Mouse (Mus musculus) right cerebral cortex, postnatal 25 days (tissue): ENCODE measurements around the gene Dock10.
A peak's percentile ranks its signal among the peaks of the same experiment; 100 is the strongest.

Experiments used
- DNase-seq: peaks from one replicate; pipeline ENCODE4 v3.0.0; 2022

Dock10 gene

GRCm38 (mm10) chr1:80655195-80655594, 103.1 kb downstream of the Dock10 start:
- no peak for DNase-seq

- no peak for DNase-seq
These were observed 104.2 kb downstream of the Dock10 start for GRCm38 (mm10) chr1:80654177-80654576.

- DNase-seq, result no peak
These were observed 105.5 kb downstream of the Dock10 start for GRCm38 (mm10) chr1:80652803-80653202.

GRCm38 (mm10) chr1:80652083-80652482, 106.2 kb downstream of the Dock10 start:
- no peak for DNase-seq

GRCm38 (mm10) chr1:80646602-80647001, 111.7 kb downstream of the Dock10 start:
- DNase-seq, result no peak

GRCm38 (mm10) chr1:80643866-80644451, 114.4 kb downstream of the Dock10 start:
- DNase-seq, result no peak

GRCm38 (mm10) chr1:80641832-80642231, 116.5 kb downstream of the Dock10 start:
- no peak for DNase-seq

- no peak for DNase-seq
These were observed 117.0 kb downstream of the Dock10 start for GRCm38 (mm10) chr1:80641288-80641687.

GRCm38 (mm10) chr1:80639553-80639952, 118.8 kb downstream of the Dock10 start:
- DNase-seq, result no peak

GRCm38 (mm10) chr1:80637214-80637705, 121.1 kb downstream of the Dock10 start:
- DNase-seq, result peak; percentile 14

GRCm38 (mm10) chr1:80635825-80636224, 122.5 kb downstream of the Dock10 start:
- no peak for DNase-seq

GRCm38 (mm10) chr1:80633536-80633935, 124.8 kb downstream of the Dock10 start:
- no peak for DNase-seq

GRCm38 (mm10) chr1:80630179-80631149, 127.9 kb downstream of the Dock10 start:
- DNase-seq, result no peak

GRCm38 (mm10) chr1:80628054-80628453, 130.3 kb downstream of the Dock10 start:
- DNase-seq, result no peak

- DNase-seq, result no peak
These were observed 131.5 kb downstream of the Dock10 start for GRCm38 (mm10) chr1:80626800-80627199.

- no peak for DNase-seq
These were observed 133.0 kb downstream of the Dock10 start for GRCm38 (mm10) chr1:80625371-80625770.

GRCm38 (mm10) chr1:80624552-80624951, 133.8 kb downstream of the Dock10 start:
- DNase-seq, result no peak

- no peak for DNase-seq
These were observed 135.7 kb downstream of the Dock10 start for GRCm38 (mm10) chr1:80622646-80623045.

GRCm38 (mm10) chr1:80619100-80619499, 139.2 kb downstream of the Dock10 start:
- no peak for DNase-seq

- no peak for DNase-seq
These were observed 141.7 kb downstream of the Dock10 start for GRCm38 (mm10) chr1:80616671-80617070.

- DNase-seq, result no peak
These were observed 143.6 kb downstream of the Dock10 start for GRCm38 (mm10) chr1:80614750-80615149.

GRCm38 (mm10) chr1:80613395-80614011, 144.8 kb downstream of the Dock10 start:
- DNase-seq, result no peak

- no peak for DNase-seq
These were observed 150.8 kb downstream of the Dock10 start for GRCm38 (mm10) chr1:80607546-80607945.
